Mouse (Mus musculus): ENCODE data around the gene Scaf1.

- TF ChIP-seq POLR2A (IDR thresholded peaks at IDR 0.05; ENCODE audit: control insufficient read depth in 1 of 2, insufficient read depth in 1 of 2, low read depth in 1 of 2, low read length in 2 of 2, poor library complexity in 1 of 2) (no peak), JUND (IDR thresholded peaks at IDR 0.05; ENCODE audit: low read depth, low read length) (no peak), RAD21 (IDR thresholded peaks at IDR 0.05; ENCODE audit: low read depth, low read length) (no peak), E2F4 (IDR thresholded peaks at IDR 0.05; ENCODE audit: borderline replicate concordance, low read depth, low read length) (no peak), POLR2AphosphoS5 (IDR thresholded peaks at IDR 0.05; ENCODE audit: borderline replicate concordance, low read depth, low read length) (no peak), USF1 (IDR thresholded peaks at IDR 0.05; ENCODE audit: low read depth, low read length) (no peak), CTCF (IDR thresholded peaks at IDR 0.05 in 2 of 3, conservative IDR thresholded peaks at IDR 0.05 in 1 of 3; ENCODE audit: control insufficient read depth in 1 of 3, insufficient read depth in 1 of 3, low read depth in 2 of 3, low read length in 3 of 3, poor library complexity in 1 of 3, severe bottlenecking in 1 of 3) (no peak), MYB (IDR thresholded peaks at IDR 0.05; ENCODE audit: low read depth, low read length) (no peak), BHLHE40 (IDR thresholded peaks at IDR 0.05; ENCODE audit: borderline replicate concordance, low read depth, low read length) (no peak), HCFC1 (IDR thresholded peaks at IDR 0.05; ENCODE audit: low read depth, low read length) (no peak)
These were observed 42.6 kb downstream of the Scaf1 start for GRCm38 (mm10) chr7:44973415-44974130.

Data from MEL (cell line).